Mouse (Mus musculus): ENCODE measurements at regions not wholly inside any gene's neighbourhood (a gene's known extent, or its start where the extent isn't known, plus 50 kb on each side); places are given as distances from the start of the nearest gene placed in this dataset.

DNA sequence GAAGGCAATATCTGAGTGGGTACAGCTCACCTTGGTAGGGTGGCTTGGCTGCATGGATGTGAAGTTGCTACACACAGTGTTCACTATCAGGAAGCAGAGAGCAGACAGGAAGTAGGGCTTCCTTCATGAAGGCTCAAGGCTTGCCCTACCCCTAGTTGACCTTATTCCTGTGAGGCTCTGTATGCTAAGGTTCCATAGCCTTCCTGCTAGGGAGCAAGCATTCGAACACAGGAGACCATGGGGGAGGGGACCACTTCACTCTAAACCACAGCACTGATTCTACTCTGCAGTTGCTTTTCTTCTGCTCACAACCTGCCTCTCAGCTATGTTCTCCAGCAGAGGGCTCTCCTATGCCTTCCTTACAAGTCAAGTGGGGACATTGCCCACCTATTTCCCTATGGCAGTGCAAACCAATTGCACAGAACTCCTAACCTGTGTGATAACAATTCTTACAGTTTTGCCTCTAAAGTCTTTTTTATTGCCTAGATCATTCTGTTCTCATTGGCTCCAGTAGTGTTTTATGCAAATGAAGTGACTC lies 297.0 kb upstream of the Chd6 start:
- Histone ChIP-seq H3K4me2 (replicated peaks; ENCODE audit: low read depth, low read length, severe bottlenecking) (no peak overlapping the region), H3K27me3 (ENCODE audit: control insufficient read depth, insufficient read depth, low read length) (no peaks in the 10 kb centered on the region), H3K9me3 (ENCODE audit: control insufficient read depth, low read length) (no peaks in the 10 kb centered on the region), H3K4me1 (ENCODE audit: control insufficient read depth, insufficient read depth, low read length) (no peaks in the 10 kb centered on the region), H3K27ac (replicated peaks; ENCODE audit: low read depth, low read length) (no peak overlapping the region), H3K4me3 (replicated peaks; ENCODE audit: low read length) (no peak overlapping the region), H3K36me3 (ENCODE audit: control insufficient read depth, insufficient read depth, low read length) (no peaks in the 10 kb centered on the region), H3K9ac (ENCODE audit: low read depth, low read length, severe bottlenecking) (no peak overlapping the region)
- TF ChIP-seq POLR2A (IDR thresholded peaks at IDR 0.05; ENCODE audit: borderline replicate concordance, extremely low read depth, insufficient read depth, insufficient read length): no peak
- no peak for ATAC-seq (ENCODE audit: low FRiP score, low read depth)
- 25% methylated on average over 1 of the region's 1 CpGs for WGBS
- no peak for DNase-seq (ENCODE audit: low spot score)

DNA sequence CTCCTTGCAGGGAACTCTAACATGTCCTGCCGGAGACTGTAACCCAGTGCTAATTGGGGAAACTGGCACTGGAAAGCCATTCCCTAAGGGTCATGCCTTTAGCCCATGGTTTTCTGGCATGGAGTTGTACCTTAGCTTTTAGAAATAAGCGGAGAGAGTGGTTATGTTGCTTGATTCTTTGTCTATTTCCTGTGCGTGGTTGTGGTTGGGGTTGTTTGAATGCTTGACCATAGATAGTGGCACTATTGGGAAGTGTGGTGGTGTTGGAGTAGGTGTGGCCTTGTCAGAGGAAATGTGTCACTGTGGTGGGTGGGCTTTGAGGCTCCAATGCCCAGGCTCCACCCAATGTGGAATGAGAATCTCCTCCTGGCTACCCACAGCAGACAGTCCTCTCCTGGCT lies 289.2 kb upstream of the Chd6 start:
- no peaks in the 10 kb centered on the region for H3K4me1 ChIP-seq (ENCODE audit: control insufficient read depth, insufficient read depth, low read length)
- DNase-seq (ENCODE audit: low spot score): no peak
- H3K27me3 ChIP-seq (ENCODE audit: control insufficient read depth, insufficient read depth, low read length): no peaks in the 10 kb centered on the region
- no peak for ATAC-seq (ENCODE audit: low FRiP score, low read depth)
- H3K27ac ChIP-seq (replicated peaks; ENCODE audit: low read depth, low read length): no peak overlapping the region
- TF ChIP-seq POLR2A (IDR thresholded peaks at IDR 0.05; ENCODE audit: borderline replicate concordance, extremely low read depth, insufficient read depth, insufficient read length): no peak
- no peaks in the 10 kb centered on the region for H3K36me3 ChIP-seq (ENCODE audit: control insufficient read depth, insufficient read depth, low read length)
- no peak overlapping the region for H3K4me2 ChIP-seq (replicated peaks; ENCODE audit: low read depth, low read length, severe bottlenecking)
- no peak overlapping the region for H3K4me3 ChIP-seq (replicated peaks; ENCODE audit: low read length)
- H3K9me3 ChIP-seq (ENCODE audit: control insufficient read depth, low read length): no peaks in the 10 kb centered on the region
- no peak overlapping the region for H3K9ac ChIP-seq (ENCODE audit: low read depth, low read length, severe bottlenecking)
- 90% methylated on average over 3 of the region's 3 CpGs for WGBS

DNA sequence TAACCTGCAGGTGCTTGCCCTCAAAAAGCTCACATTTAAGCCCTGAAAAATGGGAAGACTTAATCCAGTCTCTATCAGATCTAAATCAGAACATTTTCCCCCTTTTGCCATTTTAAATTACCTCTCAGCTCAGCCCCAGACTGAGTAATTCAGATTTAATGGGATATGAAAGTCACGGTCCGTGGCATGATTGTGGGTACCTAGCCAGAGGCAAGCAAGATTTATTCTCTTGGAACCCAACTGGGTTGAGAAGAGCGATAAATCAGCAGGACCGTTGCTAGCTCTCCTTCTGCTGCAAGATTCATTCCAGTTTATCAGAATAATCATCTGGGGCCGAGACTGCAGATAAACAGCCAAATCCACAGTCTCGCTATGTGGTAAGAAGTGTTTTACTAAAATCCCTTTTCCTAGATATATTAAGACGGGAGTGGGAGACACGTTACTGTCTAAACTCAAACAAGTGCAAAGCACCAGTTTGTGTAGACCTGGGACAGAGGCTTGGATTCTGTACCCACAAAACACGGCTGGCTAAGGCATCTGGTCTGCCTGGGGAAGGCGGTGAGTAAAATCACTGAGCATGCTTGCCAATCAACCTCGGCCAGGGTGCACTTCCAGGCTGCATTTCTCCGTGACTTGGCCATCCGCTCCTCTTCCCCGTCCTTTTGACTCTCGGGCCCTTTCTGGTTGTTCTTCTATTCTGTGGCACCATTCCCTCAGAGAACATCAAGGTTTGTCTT lies 282.2 kb upstream of the Chd6 start:
- H3K4me1 ChIP-seq (ENCODE audit: control insufficient read depth, insufficient read depth, low read length): no peaks in the 10 kb centered on the region
- H3K27me3 ChIP-seq (ENCODE audit: control insufficient read depth, insufficient read depth, low read length): no peaks in the 10 kb centered on the region
- no peak overlapping the region for H3K4me2 ChIP-seq (replicated peaks; ENCODE audit: low read depth, low read length, severe bottlenecking)
- no peaks in the 10 kb centered on the region for H3K36me3 ChIP-seq (ENCODE audit: control insufficient read depth, insufficient read depth, low read length)
- no peak for TF ChIP-seq POLR2A (IDR thresholded peaks at IDR 0.05; ENCODE audit: borderline replicate concordance, extremely low read depth, insufficient read depth, insufficient read length)
- H3K27ac ChIP-seq (replicated peaks; ENCODE audit: low read depth, low read length): no peak overlapping the region
- 70% methylated on average over 15 of the region's 15 CpGs for WGBS
- ATAC-seq (ENCODE audit: low FRiP score, low read depth) (no peak), DNase-seq (ENCODE audit: low spot score) (no peak)
- H3K9ac ChIP-seq (ENCODE audit: low read depth, low read length, severe bottlenecking): no peak overlapping the region
- H3K4me3 ChIP-seq (replicated peaks; ENCODE audit: low read length): no peak overlapping the region
- no peaks in the 10 kb centered on the region for H3K9me3 ChIP-seq (ENCODE audit: control insufficient read depth, low read length)

DNA sequence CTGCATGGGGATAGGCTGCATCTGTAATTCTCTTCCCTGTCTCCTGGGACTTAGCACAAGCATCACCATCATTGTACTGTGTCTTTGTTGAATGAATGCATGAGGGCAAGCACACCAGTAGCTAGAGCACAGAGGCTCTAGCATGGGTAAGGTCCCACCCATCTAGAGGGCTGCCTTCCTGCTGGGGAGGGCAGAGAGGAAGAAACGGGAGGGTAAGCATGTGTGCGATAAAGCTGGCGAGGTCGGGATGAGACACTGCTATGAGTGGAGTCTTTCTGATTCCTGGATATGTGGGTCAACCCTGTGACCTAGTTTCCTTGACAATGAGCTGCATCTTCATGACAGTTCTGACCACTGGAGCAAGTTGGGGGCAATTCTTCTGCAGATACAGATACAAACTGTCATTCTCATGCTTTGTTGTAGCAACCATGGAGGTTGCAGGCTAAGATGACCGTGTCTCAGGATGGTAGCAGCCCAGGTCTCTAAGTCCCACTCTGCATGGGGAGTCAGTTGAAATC lies 280.5 kb upstream of the Chd6 start:
- 82% methylated on average over 5 of the region's 5 CpGs for WGBS
- ATAC-seq (ENCODE audit: low FRiP score, low read depth): no peak
- Histone ChIP-seq H3K4me2 (replicated peaks; ENCODE audit: low read depth, low read length, severe bottlenecking) (no peak overlapping the region), H3K4me3 (replicated peaks; ENCODE audit: low read length) (no peak overlapping the region), H3K27me3 (ENCODE audit: control insufficient read depth, insufficient read depth, low read length) (no peaks in the 10 kb centered on the region), H3K9ac (ENCODE audit: low read depth, low read length, severe bottlenecking) (no peak overlapping the region), H3K4me1 (ENCODE audit: control insufficient read depth, insufficient read depth, low read length) (no peaks in the 10 kb centered on the region), H3K36me3 (ENCODE audit: control insufficient read depth, insufficient read depth, low read length) (no peaks in the 10 kb centered on the region), H3K27ac (replicated peaks; ENCODE audit: low read depth, low read length) (no peak overlapping the region), H3K9me3 (ENCODE audit: control insufficient read depth, low read length) (no peaks in the 10 kb centered on the region)
- no peak for DNase-seq (ENCODE audit: low spot score)
- TF ChIP-seq POLR2A (IDR thresholded peaks at IDR 0.05; ENCODE audit: borderline replicate concordance, extremely low read depth, insufficient read depth, insufficient read length): no peak

DNA sequence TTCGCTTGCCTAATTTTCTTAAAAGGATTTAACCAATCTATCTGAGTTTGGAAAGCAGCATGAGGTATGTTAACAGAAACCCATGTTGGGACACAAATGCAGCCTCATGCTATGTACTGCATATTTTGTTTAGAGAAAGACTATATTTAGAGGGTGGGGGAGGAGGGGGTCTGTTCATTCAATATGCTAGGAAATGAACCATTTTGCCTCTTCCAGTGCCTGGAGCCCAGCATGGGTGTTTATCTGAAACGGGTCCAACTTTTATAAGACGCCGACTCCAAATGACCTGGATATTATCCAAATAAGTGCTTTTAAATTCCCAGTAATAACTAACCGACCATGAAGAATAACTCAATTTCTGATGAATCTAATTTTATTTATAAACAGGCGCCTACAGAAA lies 278.2 kb upstream of the Chd6 start:
- Histone ChIP-seq H3K9me3 (ENCODE audit: control insufficient read depth, low read length) (no peaks in the 10 kb centered on the region), H3K4me2 (replicated peaks; ENCODE audit: low read depth, low read length, severe bottlenecking) (no peak overlapping the region), H3K27me3 (ENCODE audit: control insufficient read depth, insufficient read depth, low read length) (no peaks in the 10 kb centered on the region), H3K36me3 (ENCODE audit: control insufficient read depth, insufficient read depth, low read length) (no peaks in the 10 kb centered on the region), H3K9ac (ENCODE audit: low read depth, low read length, severe bottlenecking) (no peak overlapping the region), H3K27ac (replicated peaks; ENCODE audit: low read depth, low read length) (no peak overlapping the region), H3K4me1 (ENCODE audit: control insufficient read depth, insufficient read depth, low read length) (no peaks in the 10 kb centered on the region), H3K4me3 (replicated peaks; ENCODE audit: low read length) (no peak overlapping the region)
- 66% methylated on average over 6 of the region's 6 CpGs for WGBS
- ATAC-seq (ENCODE audit: low FRiP score, low read depth) (no peak), DNase-seq (ENCODE audit: low spot score) (no peak)
- no peak for TF ChIP-seq POLR2A (IDR thresholded peaks at IDR 0.05; ENCODE audit: borderline replicate concordance, extremely low read depth, insufficient read depth, insufficient read length)

Measured in limb, embryonic 14.5 days (tissue).